Mouse (Mus musculus) CH12.LX (cell line): Measurements from ENCODE around the gene Cdk5rap2. TPM values are rescaled to one million over a fixed set of nuclear protein-coding genes. Genes with fewer than 3 reads are reported as not detected.
A peak's percentile ranks its signal among the peaks of the same experiment; 100 is the strongest.

Source experiments
- DNase-seq: peaks from one replicate; pipeline ENCODE4 v3.0.0-alpha.2; 2013; ENCODE audit errors: extremely low read depth
- H3K27ac ChIP-seq: 2 replicates; pipeline ENCODE4 v1.5.1; 2012; ENCODE audit warnings: low read depth, mild to moderate bottlenecking, control low read depth, moderate library complexity; ENCODE audit not compliant: insufficient read depth
- H3K27me3 ChIP-seq: replicated peaks from 2 replicates; pipeline ENCODE3; 2012; ENCODE audit warnings: inconsistent platforms
- H3K36me3 ChIP-seq, 2 experiments: replicated peaks in 1 of 2; 2 replicates each; pipeline versions ENCODE3 to v1.6.1; 2012; ENCODE audit warnings: inconsistent platforms in 1 of 2, low read length in 1 of 2, mild to moderate bottlenecking in 1 of 2, mixed read lengths in 1 of 2, moderate library complexity in 1 of 2; ENCODE audit not compliant: control insufficient read depth in 1 of 2, insufficient read depth in 1 of 2
- H3K4me1 ChIP-seq, 2 experiments: 2 replicates each; pipeline ENCODE4 v1.6.1; 2012; ENCODE audit warnings: inconsistent platforms in 1 of 2, moderate library complexity in 1 of 2; ENCODE audit not compliant: insufficient read depth in 2 of 2, control insufficient read depth in 1 of 2
- H3K4me2 ChIP-seq: 2 replicates; pipeline ENCODE4 v1.6.1; 2012; ENCODE audit warnings: low read depth, mild to moderate bottlenecking, control low read depth; ENCODE audit not compliant: poor library complexity, insufficient read depth, severe bottlenecking
- H3K4me3 ChIP-seq, 3 experiments: fragments of 150-350 bp in 1 of 3; sonication (generic) in 1 of 3; replicated peaks in 1 of 3; 2 replicates each; pipeline versions ENCODE3 to v1.5.1; 2011 to 2012; ENCODE audit warnings: low read depth in 2 of 3, low read length in 2 of 3, mild to moderate bottlenecking in 2 of 3, moderate library complexity in 2 of 3, control low read depth in 1 of 3, improper control_type of control experiment in 1 of 3, inconsistent platforms in 1 of 3, mixed read lengths in 1 of 3; ENCODE audit not compliant: poor library complexity in 1 of 3
- H3K79me2 ChIP-seq: replicated peaks from 2 replicates; pipeline ENCODE4 v1.6.1; 2012; ENCODE audit warnings: mild to moderate bottlenecking, moderate library complexity; ENCODE audit not compliant: control insufficient read depth, poor library complexity, insufficient read depth, severe bottlenecking; ENCODE audit errors: extremely low read depth
- H3K9ac ChIP-seq: 2 replicates; pipeline ENCODE4 v1.6.1; 2012; ENCODE audit warnings: low read depth, mild to moderate bottlenecking, control low read depth, moderate library complexity; ENCODE audit not compliant: insufficient read depth
- H3K9me3 ChIP-seq: replicated peaks from 2 replicates; pipeline ENCODE3; 2012; ENCODE audit warnings: low read length, inconsistent platforms, mixed read lengths
- BHLHE40 ChIP-seq: IDR thresholded peaks from 2 replicates; pipeline ENCODE4 v1.6.1; 2011; ENCODE audit warnings: mild to moderate bottlenecking, low read depth, low read length, improper control_type of control experiment
- CHD1 ChIP-seq: IDR thresholded peaks from 2 replicates; pipeline ENCODE4 v1.6.1; 2012; ENCODE audit warnings: low read depth, low read length, improper control_type of control experiment, inconsistent platforms
- CTCF ChIP-seq, 2 experiments: IDR thresholded peaks in 1 of 2; conservative IDR thresholded peaks in 1 of 2; 2 replicates each; pipeline ENCODE4 v1.5.1; 2011 to 2012; ENCODE audit warnings: low read depth in 2 of 2, low read length in 2 of 2, improper control_type of control experiment in 1 of 2, inconsistent platforms in 1 of 2, mild to moderate bottlenecking in 1 of 2, moderate library complexity in 1 of 2
- E2F4 ChIP-seq: IDR thresholded peaks from 2 replicates; pipeline ENCODE4 v1.6.1; 2011; ENCODE audit warnings: low read depth, low read length, improper control_type of control experiment; ENCODE audit not compliant: insufficient replicate concordance
- ETS1 ChIP-seq: conservative IDR thresholded peaks from 2 replicates; pipeline ENCODE4 v1.6.1; 2012; ENCODE audit warnings: low read depth, mild to moderate bottlenecking, inconsistent platforms, low read length, improper control_type of control experiment, moderate library complexity
- GABPA ChIP-seq: IDR thresholded peaks from 2 replicates; pipeline ENCODE4 v1.6.1; 2012; ENCODE audit warnings: low read depth, low read length, improper control_type of control experiment, inconsistent platforms; ENCODE audit not compliant: insufficient replicate concordance
- JUND ChIP-seq: conservative IDR thresholded peaks from 2 replicates; pipeline ENCODE4 v1.6.1; 2011; ENCODE audit warnings: low read depth, low read length, improper control_type of control experiment
- KAT2A ChIP-seq: IDR thresholded peaks from 2 replicates; pipeline ENCODE4 v1.6.1; 2012; ENCODE audit warnings: low read length, improper control_type of control experiment, inconsistent platforms; ENCODE audit not compliant: insufficient replicate concordance
- MEF2A ChIP-seq: IDR thresholded peaks from 2 replicates; pipeline ENCODE4 v1.6.1; 2014; ENCODE audit warnings: low read depth, mild to moderate bottlenecking, inconsistent platforms, low read length, improper control_type of control experiment, borderline replicate concordance
- PAX5 ChIP-seq: IDR thresholded peaks from 2 replicates; pipeline ENCODE4 v1.6.1; 2012; ENCODE audit warnings: low read length, inconsistent platforms, mixed read lengths
- POLR2A ChIP-seq: IDR thresholded peaks from 2 replicates; pipeline ENCODE4 v1.6.1; 2011; ENCODE audit warnings: low read depth, mild to moderate bottlenecking, improper control_type of control experiment, low read length
- RCOR1 ChIP-seq: conservative IDR thresholded peaks from 2 replicates; pipeline ENCODE4 v1.6.1; 2012; ENCODE audit warnings: low read depth, mild to moderate bottlenecking, inconsistent platforms, low read length, improper control_type of control experiment
- SMC3 ChIP-seq: IDR thresholded peaks from 2 replicates; pipeline ENCODE4 v1.6.1; 2011; ENCODE audit warnings: low read depth, low read length, improper control_type of control experiment
- TBP ChIP-seq: conservative IDR thresholded peaks from 2 replicates; pipeline ENCODE4 v1.6.1; 2011; ENCODE audit warnings: low read depth, low read length, improper control_type of control experiment
- UBTF ChIP-seq: IDR thresholded peaks from 2 replicates; pipeline ENCODE4 v1.6.1; 2012; ENCODE audit warnings: low read depth, mild to moderate bottlenecking, inconsistent platforms, low read length, improper control_type of control experiment, moderate library complexity
- USF1 ChIP-seq: IDR thresholded peaks from 2 replicates; pipeline ENCODE4 v1.6.1; 2014; ENCODE audit warnings: low read depth, mild to moderate bottlenecking, inconsistent platforms, low read length, improper control_type of control experiment
- USF2 ChIP-seq: conservative IDR thresholded peaks from 2 replicates; pipeline ENCODE4 v1.6.1; 2011; ENCODE audit warnings: low read depth, low read length, improper control_type of control experiment
- ZC3H11A ChIP-seq: IDR thresholded peaks from 2 replicates; pipeline ENCODE4 v1.6.1; 2012; ENCODE audit warnings: low read depth, mild to moderate bottlenecking, inconsistent platforms, low read length, improper control_type of control experiment
- ZMIZ1 ChIP-seq: IDR thresholded peaks from 2 replicates; pipeline ENCODE4 v1.6.1; 2012; ENCODE audit warnings: low read depth, mild to moderate bottlenecking, inconsistent platforms, low read length, improper control_type of control experiment
- dilution Hi-C: fragments of 300-500 bp; cut with MboI; formaldehyde crosslinking; loops from 2 replicates; pipeline ENCODE4 v1.14.3; 2020; ENCODE audit warnings: low sequenced_read_pairs; ENCODE audit not compliant: extremely low pct_unique_long_range_greater_than_20kb, extremely low pct_ligation_motif_present
- in situ Hi-C: fragments of 300-500 bp; cut with MboI; formaldehyde crosslinking; loops from 3 replicates; pipeline ENCODE4 v1.14.3; 2019; ENCODE audit warnings: low sequenced_read_pairs, low pct_ligation_motif_present, low pct_unique_long_range_greater_than_20kb, mixed read lengths
- polyA plus RNA-seq: library from polyadenylated mRNA; unstranded; fragments of >175 nt; gene quantifications from 2 replicates; pipeline ENCODE4 v1.2.1, GENCODE M21; 2012; ENCODE audit warnings: low read depth; ENCODE audit not compliant: insufficient read length
- total RNA-seq, 2 experiments: library from RNA; depleted of rRNA; stranded (reverse); fragments of 300-350 nt in 1 of 2; fragments of >200 nt in 1 of 2; gene quantifications; 2 replicates each; pipeline ENCODE4 v1.2.3; 2012 to 2014

Cdk5rap2 gene
- total and polyA plus RNA-seq, 3 experiments = 12.1 to 26.3 (median 15.9) TPM

DNA sequence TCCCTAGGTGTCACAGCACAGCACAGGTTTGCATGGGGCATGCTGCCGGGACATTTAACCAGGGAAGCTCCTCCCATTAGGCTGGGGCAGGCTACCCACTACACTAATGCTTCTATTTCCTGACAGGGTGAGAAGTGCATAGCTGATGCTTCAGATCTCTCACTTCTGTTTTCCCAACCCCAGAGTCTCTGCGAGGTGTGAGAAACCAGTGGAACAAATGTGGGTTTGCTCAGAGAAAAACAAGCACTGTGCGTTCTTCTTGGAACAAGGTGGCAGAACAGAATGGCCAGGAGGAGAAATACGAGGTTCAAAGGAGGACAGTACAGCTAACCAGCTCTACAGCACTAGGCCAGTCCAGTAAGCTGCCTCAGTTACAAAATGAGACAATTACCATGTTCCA lies 106.4 kb downstream of the Cdk5rap2 start:
- Histone ChIP-seq H3K79me2 (no peaks in the 10 kb centered on the region), H3K27me3 (no peaks in the 10 kb centered on the region), H3K4me2 (no peak overlapping the region), H3K4me3 (no peak overlapping the region), H3K9me3 (no peaks in the 10 kb centered on the region), H3K9ac (no peak overlapping the region), H3K4me1 (peaks cover 0 to 29% of the 10 kb centered on the region in 2 experiments; a peak in 2 of 4 replicates), H3K36me3 (peaks cover 20 to 85% of the 10 kb centered on the region in 2 experiments), H3K27ac (no peak overlapping the region)
- in situ Hi-C loops = loop anchor here (5.0 kb wide), 1 partner anchor 42 kb away; no protein-coding TSS in a partner anchor
- peak; percentile 44 for DNase-seq
- TF ChIP-seq USF2 (no peak), BHLHE40 (no peak), SMC3 (no peak), ZC3H11A (no peak), CHD1 (no peak), TBP (no peak), GABPA (no peak), JUND (no peak), UBTF (no peak), RCOR1 (no peak), E2F4 (no peak), PAX5 (no peak), ETS1 (no peak), ZMIZ1 (no peak), MEF2A (no peak), USF1 (no peak), KAT2A (no peak), POLR2A (no peak), CTCF (conservative IDR thresholded peaks at IDR 0.05 in 1 of 2, IDR thresholded peaks at IDR 0.05 in 1 of 2; ENCODE audit: low read depth in 2 of 2, low read length in 2 of 2) (no peak)
- dilution Hi-C loops = no loop called here

- Histone ChIP-seq H3K9ac (no peak overlapping the region), H3K4me2 (no peak overlapping the region), H3K36me3 (peaks cover 31 to 88% of the 10 kb centered on the region in 2 experiments), H3K79me2 (no peaks in the 10 kb centered on the region), H3K9me3 (no peaks in the 10 kb centered on the region), H3K4me3 (no peak overlapping the region), H3K4me1 (peaks cover 0 to 17% of the 10 kb centered on the region in 2 experiments; a peak in 2 of 4 replicates), H3K27ac (no peak overlapping the region), H3K27me3 (no peaks in the 10 kb centered on the region)
- in situ Hi-C loops = loop anchor here (5.0 kb wide), 1 partner anchor 39 kb away; no protein-coding TSS in a partner anchor
- no peak for DNase-seq
- dilution Hi-C loops = no loop called here
- TF ChIP-seq ETS1 = no peak
Measured at GRCm38 (mm10) chr4:70301187-70301586, 109.1 kb downstream of the Cdk5rap2 start.
